Mouse (Mus musculus) neutrophil, adult 83 days (primary cell): ENCODE results near the gene Gm2007. TPM values are rescaled to one million over a fixed set of nuclear protein-coding genes. Genes with fewer than 3 reads are reported as not detected.

Experiments
- total RNA-seq, 2 experiments: library from RNA; stranded (reverse); gene quantifications; one replicate each; pipeline ENCODE4 v1.2.4; 2023

Gene Gm2007
- total RNA-seq = not detected

GRCm38 (mm10) chr2:175741237-175741636 lies at the start of gene Gm2007:
Gene Gm2007 (plus strand): TSS chr2:175741537.

GRCm38 (mm10) chr2:175703546-175703945 lies 37.8 kb upstream of the Gm2007 start, which contains the start of gene Zfp969:
Gene Zfp969 (minus strand): TSS chr2:175703646.

GRCm38 (mm10) chr2:175800993-175801392 lies 59.7 kb downstream of the Gm2007 start, which contains the start of gene Gm14288:
Gene Gm14288 (minus strand): TSS chr2:175801093.

Other genes with a start within 250 kb of the Gm2007 start
- gene Gm11007, start 97.6 kb upstream of the Gm2007 start, total RNA-seq = not detected
- gene Zfp969, start 37.9 kb upstream of the Gm2007 start, total RNA-seq = not detected
- 1 to 10 TPM in 1 of 2 experiments, not detected in 1; 1.9 TPM for gene Gm14288, start 59.6 kb downstream of the Gm2007 start, total RNA-seq
- gene Gm6710, start 127.7 kb downstream of the Gm2007 start, total RNA-seq = 1 to 10 TPM; 1.7 to 4.8 TPM
- gene Zfp966, start 189.6 kb downstream of the Gm2007 start, total RNA-seq = under 1 TPM; 0.46 to 0.62 TPM
- 1 to 10 TPM; 1.5 to 1.6 TPM for gene Gm2026, start 223.8 kb downstream of the Gm2007 start, total RNA-seq